Comparison of ENCODE assay signal across 8 mouse cellular contexts in the genomic region with DNA sequence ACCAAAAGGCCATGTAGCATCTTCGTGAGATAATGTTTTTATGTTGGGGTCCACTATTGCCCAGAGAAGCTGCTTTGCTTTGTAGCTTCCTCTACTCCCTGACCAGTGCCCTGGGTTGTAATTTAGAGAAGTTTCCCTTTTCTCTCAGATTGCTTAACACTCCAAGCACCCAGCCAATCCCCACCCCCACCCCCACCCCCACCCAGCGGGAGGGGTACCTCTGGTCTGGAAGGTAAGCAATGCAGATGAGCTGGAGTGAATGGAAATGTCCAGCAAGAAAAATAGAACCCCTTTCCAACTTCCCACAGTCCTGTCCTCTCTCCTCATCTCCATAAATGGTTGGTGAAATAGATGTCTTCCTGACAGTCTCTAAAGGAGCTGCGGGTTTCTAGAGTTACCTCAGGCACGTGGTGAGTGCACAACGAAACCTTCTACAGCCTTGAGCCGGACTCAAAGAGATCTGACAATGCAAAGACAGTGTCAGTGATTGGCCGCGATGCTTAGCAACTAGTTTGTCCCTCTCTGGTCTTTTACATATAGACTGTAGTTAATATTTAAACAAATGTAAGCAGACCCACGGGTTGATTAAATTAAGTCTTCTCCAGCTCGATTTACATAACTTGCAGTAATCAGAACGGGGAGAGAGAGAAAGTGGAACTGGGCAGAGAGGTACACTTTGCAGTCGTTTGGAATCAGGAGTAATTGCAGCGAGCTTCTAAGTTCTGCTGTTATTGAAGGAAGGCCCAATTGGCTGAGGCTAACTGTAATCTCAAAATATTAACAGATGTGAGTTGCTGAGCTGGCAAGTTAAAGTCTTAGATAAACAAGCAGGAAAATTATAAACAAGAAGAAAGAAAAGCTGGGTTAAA.
A peak's percentile ranks its signal among the peaks of the same experiment; 100 is the strongest.
DNase-seq lines count a peak whose midpoint lies in the region; ATAC-seq lines count a peak whose summit lies in the region.

No protein-coding gene starts in this region.

- WGBS in heart, embryonic 10.5 days = 12% methylated on average over 13 of the region's 13 CpGs
- WGBS in forebrain, embryonic 13.5 days = 11% methylated on average over 13 of the region's 13 CpGs
- 13% methylated on average over 13 of the region's 13 CpGs for WGBS in midbrain, embryonic 14.5 days

- H3K4me2 ChIP-seq in forebrain, embryonic 13.5 days = peak overlapping the region; percentile 66
- peak overlapping the region; percentile 71 for H3K4me2 ChIP-seq in midbrain, embryonic 14.5 days (ENCODE audit: low read length)

- no peaks in the 10 kb centered on the region for H3K9me3 ChIP-seq in heart, embryonic 10.5 days
- H3K9me3 ChIP-seq in forebrain, embryonic 13.5 days (replicated peaks) = no peaks in the 10 kb centered on the region
- no peaks in the 10 kb centered on the region for H3K9me3 ChIP-seq in midbrain, embryonic 14.5 days (ENCODE audit: control insufficient read depth, low read length)

- peak overlapping the region; percentile 51 for H3K4me3 ChIP-seq in heart, embryonic 10.5 days
- H3K4me3 ChIP-seq in forebrain, embryonic 13.5 days = no peak overlapping the region
- H3K4me3 ChIP-seq in midbrain, embryonic 14.5 days (replicated peaks; ENCODE audit: low read depth, low read length) = no peak overlapping the region

- peak; percentile 17; the same call in 1 of the 2 replicates for ATAC-seq in forebrain, embryonic 13.5 days
- no peak; the same call in 1 of the 2 replicates for ATAC-seq in midbrain, embryonic 14.5 days (ENCODE audit: low FRiP score, low TSS enrichment)
- ATAC-seq in frontal cortex, adult (ENCODE audit: low TSS enrichment) = no peak

- no peak for DNase-seq in heart, embryonic 10.5 days (ENCODE audit: low spot score)
- no peak for DNase-seq in heart, adult 8-10 months (ENCODE audit: low spot score)
- DNase-seq in kidney, postnatal 10 days = peak; percentile 43
- peak; percentile 30 for DNase-seq in midbrain, embryonic 14.5 days
- DNase-seq in gastrocnemius, postnatal 10 days = no peak
- no peak for DNase-seq in ovary, postnatal 36 days (ENCODE audit: low spot score)

- no peak overlapping the region; the same call in 1 of the 2 replicates for H3K9ac ChIP-seq in forebrain, embryonic 13.5 days
- H3K9ac ChIP-seq in midbrain, embryonic 14.5 days (replicated peaks; ENCODE audit: low read length) = no peak overlapping the region

- peaks cover 20% of the 10 kb centered on the region for H3K4me1 ChIP-seq in heart, embryonic 10.5 days
- H3K4me1 ChIP-seq in forebrain, embryonic 13.5 days = peaks cover 34% of the 10 kb centered on the region
- peaks cover 15% of the 10 kb centered on the region for H3K4me1 ChIP-seq in midbrain, embryonic 14.5 days (ENCODE audit: control insufficient read depth, insufficient read depth, low read length)

- H3K36me3 ChIP-seq in heart, embryonic 10.5 days = no peaks in the 10 kb centered on the region
- no peaks in the 10 kb centered on the region for H3K36me3 ChIP-seq in forebrain, embryonic 13.5 days (ENCODE audit: poor library complexity, severe bottlenecking)
- no peaks in the 10 kb centered on the region for H3K36me3 ChIP-seq in midbrain, embryonic 14.5 days (ENCODE audit: control insufficient read depth, insufficient read depth, low read length)

- no peak overlapping the region for H3K27ac ChIP-seq in heart, embryonic 10.5 days
- H3K27ac ChIP-seq in forebrain, embryonic 13.5 days = 0 out of 2 replicates have a peak overlapping the region, but pooled peaks have one; percentile 19
- no peak overlapping the region for H3K27ac ChIP-seq in midbrain, embryonic 14.5 days (replicated peaks; ENCODE audit: low read depth, low read length)

- H3K27me3 ChIP-seq in heart, embryonic 10.5 days (ENCODE audit: insufficient read depth, poor library complexity, severe bottlenecking) = peaks cover 5% of the 10 kb centered on the region; the same call in 1 of the 2 replicates
- H3K27me3 ChIP-seq in forebrain, embryonic 13.5 days = 0 out of 2 replicates have a peak, but pooled peaks cover 5% of the 10 kb centered on the region
- H3K27me3 ChIP-seq in midbrain, embryonic 14.5 days (ENCODE audit: control insufficient read depth, insufficient read depth, low read length) = peaks cover 4% of the 10 kb centered on the region; the same call in 1 of the 2 replicates

Comparison
In these comparisons a context has a peak if more than half of its experiments do, and no peak if none do; other contexts are left out.
1. DNase-seq: peak in kidney, postnatal 10 days (single experiment) and midbrain, embryonic 14.5 days (single experiment); none in heart, embryonic 10.5 days (single experiment), heart, adult 8-10 months (single experiment), gastrocnemius, postnatal 10 days (single experiment) and ovary, postnatal 36 days (single experiment).